Mouse (Mus musculus): ENCODE data around the gene Fance.

GRCm38 (mm10) chr17:28312232-28313211 lies 797 bp upstream of the Fance start:
- TF ChIP-seq USF1 (IDR thresholded peaks at IDR 0.05; ENCODE audit: low read depth), result no peak
- TF ChIP-seq POLR2A (IDR thresholded peaks at IDR 0.05; ENCODE audit: insufficient read length, low read depth), result no peak
- no peak for TF ChIP-seq CEBPB (IDR thresholded peaks at IDR 0.05; ENCODE audit: insufficient read depth, poor library complexity, severe bottlenecking)
- TF ChIP-seq MYOD1 (IDR thresholded peaks at IDR 0.05; ENCODE audit: control insufficient read depth in 1 of 3, insufficient read length in 2 of 3, low read depth in 2 of 3), result no peak
- TF ChIP-seq TCF12 (IDR thresholded peaks at IDR 0.05; ENCODE audit: insufficient read depth, poor library complexity, severe bottlenecking), result no peak
- no peak for TF ChIP-seq POLR2AphosphoS2 (IDR thresholded peaks at IDR 0.05; ENCODE audit: insufficient read length, low read depth)
- no peak for TF ChIP-seq MYOG (IDR thresholded peaks at IDR 0.05; ENCODE audit: control insufficient read depth in 1 of 3, insufficient read depth in 1 of 3, insufficient read length in 2 of 3, low read depth in 2 of 3)
- TF ChIP-seq E2F4 (IDR thresholded peaks at IDR 0.05; ENCODE audit: insufficient read depth), result no peak

Measured in myocyte (in vitro differentiated cells).